Mouse (Mus musculus): ENCODE results near the gene 5430403G16Rik. TPM values are rescaled to one million over a fixed set of nuclear protein-coding genes. Genes with fewer than 3 reads are reported as not detected.
A peak's percentile ranks its signal among the peaks of the same experiment; 100 is the strongest.
"Not testable (repeated sequence)": the region's sequence is repeated elsewhere in the genome, so short reads cannot be mapped to it uniquely, and the experiment has no call there.

5430403G16Rik gene
- 2.5 and 3.7 TPM in 2 replicates for polyA plus RNA-seq (2016; fragmentation: Nextera tagmentation; extraction: Ambion mirVana)

- peak within 1 kb of the TSS; percentile 87 for H3K27ac ChIP-seq
- H3K27me3 ChIP-seq (ENCODE audit: low read depth, poor library complexity, severe bottlenecking); H3K9me3 ChIP-seq (replicated peaks); H3K36me3 ChIP-seq; H3K4me1 ChIP-seq: not testable (repeated sequence)
- peak within 1 kb of the TSS; percentile 69 for H3K4me3 ChIP-seq
- peak; percentile 78 for DNase-seq (ENCODE audit: low spot score)
- WGBS: 0% methylated on average over 26 of the region's 26 CpGs
Observed at GRCm38 (mm10) chr5:109690537-109691201, at the start of gene 5430403G16Rik. TSS of gene 5430403G16Rik (minus strand) at chr5:109691041.

GRCm38 (mm10) chr5:109717341-109717740 is 26.5 kb upstream of the 5430403G16Rik start:
- not testable (repeated sequence) for H3K27me3 ChIP-seq (ENCODE audit: low read depth, poor library complexity, severe bottlenecking); H3K27ac ChIP-seq; H3K4me1 ChIP-seq; H3K36me3 ChIP-seq; H3K9me3 ChIP-seq (replicated peaks); H3K4me3 ChIP-seq; DNase-seq (ENCODE audit: low spot score)
- WGBS: 65% methylated on average over 3 of the region's 3 CpGs

DNA sequence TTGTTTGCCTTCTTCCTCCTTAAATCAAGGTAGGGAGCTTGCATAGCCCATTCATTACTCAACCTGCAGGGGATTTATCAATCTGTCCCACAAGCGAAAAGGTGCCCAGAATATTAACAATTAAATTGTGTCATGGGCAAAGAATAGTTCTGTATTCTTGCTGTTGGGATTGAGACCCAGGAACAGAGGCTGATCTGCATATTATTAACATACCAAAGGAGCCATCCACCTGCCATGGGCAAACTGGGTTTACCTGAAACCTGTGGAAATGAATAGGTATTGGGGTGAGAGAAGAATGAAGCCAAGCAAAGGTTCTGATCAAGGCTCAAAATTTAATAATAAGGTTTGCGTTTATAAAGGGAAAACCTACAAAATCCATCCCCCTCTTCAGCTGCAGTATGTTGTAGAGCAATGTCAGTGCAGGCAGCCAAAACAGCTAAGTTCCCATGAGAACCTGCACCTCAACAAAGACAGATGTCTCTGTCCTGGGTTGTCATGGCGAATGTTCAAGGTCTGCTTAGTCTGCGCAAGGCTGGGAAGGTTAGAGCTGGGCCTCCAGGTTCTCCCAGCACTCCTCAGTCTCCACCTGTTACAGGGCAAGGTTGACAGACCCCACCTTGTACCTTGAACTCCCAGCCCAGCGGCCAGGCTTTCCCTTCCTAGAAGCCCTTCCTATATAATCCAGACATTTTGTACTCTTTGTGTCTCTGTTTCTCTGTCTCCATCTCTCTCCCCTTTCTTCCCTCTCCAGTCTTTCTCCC is 544 bp upstream of the 5430403G16Rik start:
- not testable (repeated sequence) for DNase-seq (ENCODE audit: low spot score); H3K36me3 ChIP-seq; H3K9me3 ChIP-seq (replicated peaks); H3K4me1 ChIP-seq; H3K27me3 ChIP-seq (ENCODE audit: low read depth, poor library complexity, severe bottlenecking)
- WGBS: 45% methylated on average over 5 of the region's 5 CpGs
- peak overlapping the region; percentile 53; the same call in 1 of the 2 replicates for H3K27ac ChIP-seq
- H3K4me3 ChIP-seq: peak overlapping the region; percentile 69

GRCm38 (mm10) chr5:109682921-109683320 is 7.9 kb downstream of the 5430403G16Rik start:
- no peak for DNase-seq (ENCODE audit: low spot score)
- Histone ChIP-seq H3K4me3 (no peak overlapping the region), H3K36me3 (peaks cover 3% of the 10 kb centered on the region), H3K4me1 (no peaks in the 10 kb centered on the region), H3K27me3 (ENCODE audit: low read depth, poor library complexity, severe bottlenecking) (no peaks in the 10 kb centered on the region), H3K27ac (no peak overlapping the region), H3K9me3 (replicated peaks) (no peaks in the 10 kb centered on the region; the same call in 1 of the 2 replicates)
- 80% methylated on average over 4 of the region's 4 CpGs for WGBS

Other genes with a start within 250 kb of the 5430403G16Rik start
- gene Crlf2, start 132.0 kb downstream of the 5430403G16Rik start, polyA plus RNA-seq (2016; fragmentation: Nextera tagmentation; extraction: Ambion mirVana): 7.0 and 8.1 TPM in 2 replicates
- gene 4930522L14Rik, start 60.8 kb upstream of the 5430403G16Rik start, polyA plus RNA-seq (2016; fragmentation: Nextera tagmentation; extraction: Ambion mirVana): 10.8 and 13.2 TPM in 2 replicates
- 0.79 and 0.97 TPM in 2 replicates for gene Gm15446, start 232.4 kb upstream of the 5430403G16Rik start, polyA plus RNA-seq (2016; fragmentation: Nextera tagmentation; extraction: Ambion mirVana)

All from limb, embryonic 10.5 days (tissue).